13 mouse cellular contexts compared by ENCODE assay signal in genomic region chr9:108204884-108205570, GRCm38 (mm10). TPM values are rescaled to one million over a fixed set of nuclear protein-coding genes. Genes with fewer than 3 reads are reported as not detected.
DNase-seq lines count a peak whose midpoint lies in the region; ATAC-seq lines count a peak whose summit lies in the region.
"Had no signal": no experiment of that assay in that cellular context is flagged by ENCODE, and none has a peak within 500 bp of the region (broad histone marks: within the 10 kb centered on the region; RNA-seq: fewer than 3 reads in every experiment).

No protein-coding gene starts in this region.

- H3K4me3 ChIP-seq in forebrain, embryonic 13.5 days, result no peak overlapping the region
- no peak overlapping the region for H3K4me3 ChIP-seq in midbrain, embryonic 11.5 days (ENCODE audit: low read depth, low read length)

- peak overlapping the region; percentile 61 for H3K27ac ChIP-seq in forebrain, embryonic 13.5 days
- H3K27ac ChIP-seq in midbrain, embryonic 11.5 days (ENCODE audit: low read depth, low read length), result peak overlapping the region; percentile 32; the same call in 1 of the 2 replicates
- H3K27ac ChIP-seq: macrophage had no signal

- no peak overlapping the region for H3K9ac ChIP-seq in forebrain, embryonic 13.5 days
- H3K9ac ChIP-seq in midbrain, embryonic 11.5 days (ENCODE audit: low read length), result no peak overlapping the region

- no peak; the same call in 1 of the 2 replicates for ATAC-seq in forebrain, embryonic 13.5 days
- peak; percentile 56 for ATAC-seq in midbrain, embryonic 11.5 days (ENCODE audit: low FRiP score)
- ATAC-seq: Patski had no signal

- H3K4me2 ChIP-seq in forebrain, embryonic 13.5 days, result no peak overlapping the region
- H3K4me2 ChIP-seq in midbrain, embryonic 11.5 days, result no peak overlapping the region; the same call in 1 of the 2 replicates
- H3K4me2 ChIP-seq: liver, embryonic 11.5 days had no signal

- H3K27me3 ChIP-seq in forebrain, embryonic 13.5 days, result no peaks in the 10 kb centered on the region
- no peaks in the 10 kb centered on the region for H3K27me3 ChIP-seq in midbrain, embryonic 11.5 days (ENCODE audit: control insufficient read depth, insufficient read depth, low read length)
- H3K27me3 ChIP-seq: Patski had no signal

- H3K9me3 ChIP-seq in forebrain, embryonic 13.5 days (replicated peaks), result no peaks in the 10 kb centered on the region
- H3K9me3 ChIP-seq in midbrain, embryonic 11.5 days (ENCODE audit: control insufficient read depth, low read length), result no peaks in the 10 kb centered on the region

- peaks cover 44% of the 10 kb centered on the region for H3K36me3 ChIP-seq in forebrain, embryonic 13.5 days (ENCODE audit: poor library complexity, severe bottlenecking)
- H3K36me3 ChIP-seq in midbrain, embryonic 11.5 days (ENCODE audit: control insufficient read depth, insufficient read depth, low read length), result peaks cover 25% of the 10 kb centered on the region

- peaks cover 23% of the 10 kb centered on the region for H3K4me1 ChIP-seq in forebrain, embryonic 13.5 days
- H3K4me1 ChIP-seq in midbrain, embryonic 11.5 days (ENCODE audit: control insufficient read depth, insufficient read depth, low read length), result peaks cover 20% of the 10 kb centered on the region

- DNase-seq in retina, postnatal 1 day, result peak; percentile 47
- no peak for DNase-seq in retina, embryonic 14.5 days (ENCODE audit: low spot score)
- peak; percentile 87 for DNase-seq in midbrain, embryonic 11.5 days (ENCODE audit: low spot score, missing footprints)
- DNase-seq in Muller cell, postnatal 12 days (ENCODE audit: inconsistent ontology term), result no peak
- no peak for DNase-seq in thymus, adult 18-20 months
- DNase-seq in kidney, postnatal 36 days, result no peak
- DNase-seq in adrenal gland, postnatal 14 days, result no peak
- DNase-seq: kidney, adult 9 months; thymus, adult 2 months had no signal

- WGBS in forebrain, embryonic 13.5 days, result 37% methylated on average over 8 of the region's 8 CpGs
- 32% methylated on average over 8 of the region's 8 CpGs for WGBS in midbrain, embryonic 11.5 days

RNA-seq across cellular contexts. Expression of gene Bsn, which starts 14.8 kb away (rescaled TPM):
- polyA plus RNA-seq in forebrain, embryonic 13.5 days (2015; fragmentation: Nextera tagmentation; extraction: Ambion mirVana), result 4.7 TPM in 2 replicates
- 2.4 TPM in 2 replicates for polyA plus RNA-seq in midbrain, embryonic 11.5 days (2014; fragmentation: Nextera tagmentation; extraction: Ambion mirVana)
- 2.9 TPM in 2 replicates for total RNA-seq in adrenal gland, postnatal 14 days (2021)

RNA-seq across cellular contexts. Expression of gene Dag1, which starts 58.7 kb away (rescaled TPM):
- 40.8 and 45.4 TPM in 2 replicates for polyA plus RNA-seq in forebrain, embryonic 13.5 days (2015; fragmentation: Nextera tagmentation; extraction: Ambion mirVana)
- 48.8 and 55.2 TPM in 2 replicates for polyA plus RNA-seq in midbrain, embryonic 11.5 days (2014; fragmentation: Nextera tagmentation; extraction: Ambion mirVana)
- 156 and 176 TPM in 2 replicates for total RNA-seq in adrenal gland, postnatal 14 days (2021)

Comparison
In these comparisons a context has a peak if more than half of its experiments do, and no peak if none do; other contexts are left out.
1. DNase-seq: peak in retina, postnatal 1 day (single experiment) and midbrain, embryonic 11.5 days (single experiment); none in retina, embryonic 14.5 days (single experiment), Muller cell, postnatal 12 days (single experiment), thymus, adult 18-20 months (0 of 2), kidney, postnatal 36 days (0 of 2) and adrenal gland, postnatal 14 days (single experiment).